Mouse (Mus musculus) stomach, embryonic 15.5 days (tissue): ENCODE data around the gene Itga3. TPM values are rescaled to one million over a fixed set of nuclear protein-coding genes. Genes with fewer than 3 reads are reported as not detected.
A peak's percentile ranks its signal among the peaks of the same experiment; 100 is the strongest.

Experiments
- ATAC-seq: fragments of 200-750 bp; cut with Nextera tagmentation; 2 replicates; pipeline ENCODE4 v1.8.0; 2017; ENCODE audit warnings: low read depth, moderate number of reproducible peaks, moderate TSS enrichment; ENCODE audit not compliant: insufficient read depth, low FRiP score
- H3K27ac ChIP-seq: fragments of 300-500 bp; sonication (generic); 2 replicates; pipeline ENCODE4 v1.5.1; 2015; ENCODE audit warnings: mild to moderate bottlenecking, inconsistent platforms
- H3K27me3 ChIP-seq: fragments of 300-500 bp; sonication (generic); replicated peaks from 2 replicates; pipeline ENCODE4 v1.6.1; 2015; ENCODE audit warnings: inconsistent platforms
- H3K36me3 ChIP-seq: fragments of 300-500 bp; sonication (generic); 2 replicates; pipeline ENCODE4 v1.6.1; 2015; ENCODE audit warnings: inconsistent platforms
- H3K4me1 ChIP-seq: fragments of 300-500 bp; sonication (generic); 2 replicates; pipeline ENCODE4 v1.6.1; 2015; ENCODE audit warnings: inconsistent platforms
- H3K4me2 ChIP-seq: fragments of 300-500 bp; sonication (generic); 2 replicates; pipeline ENCODE4 v1.6.1; 2015; ENCODE audit warnings: mild to moderate bottlenecking, inconsistent platforms
- H3K4me3 ChIP-seq: fragments of 300-500 bp; sonication (generic); replicated peaks from 2 replicates; pipeline ENCODE4 v1.5.1; 2015; ENCODE audit warnings: inconsistent platforms
- H3K9ac ChIP-seq: fragments of 300-500 bp; sonication (generic); 2 replicates; pipeline ENCODE4 v1.6.1; 2015; ENCODE audit warnings: inconsistent platforms
- H3K9me3 ChIP-seq: fragments of 300-500 bp; sonication (generic); 2 replicates; pipeline ENCODE4 v1.6.1; 2016; ENCODE audit warnings: inconsistent platforms
- WGBS: fragments of 180-500 bp; shearing (Covaris S2); methylation state at CpG from one replicate; pipeline ENCODE4 v1.1.7; 2015; 5-methylcytosine and 5-hydroxymethylcytosine counted together
- polyA plus RNA-seq: library from polyadenylated mRNA; unstranded; fragments of >200 nt; fragmentation: Nextera tagmentation; extraction: Ambion mirVana; gene quantifications from 2 replicates; pipeline ENCODE4 v1.2.1, GENCODE M21; 2015

Itga3 gene
- polyA plus RNA-seq, 1 experiment from 2014 or later, result 24.1 TPM

DNA sequence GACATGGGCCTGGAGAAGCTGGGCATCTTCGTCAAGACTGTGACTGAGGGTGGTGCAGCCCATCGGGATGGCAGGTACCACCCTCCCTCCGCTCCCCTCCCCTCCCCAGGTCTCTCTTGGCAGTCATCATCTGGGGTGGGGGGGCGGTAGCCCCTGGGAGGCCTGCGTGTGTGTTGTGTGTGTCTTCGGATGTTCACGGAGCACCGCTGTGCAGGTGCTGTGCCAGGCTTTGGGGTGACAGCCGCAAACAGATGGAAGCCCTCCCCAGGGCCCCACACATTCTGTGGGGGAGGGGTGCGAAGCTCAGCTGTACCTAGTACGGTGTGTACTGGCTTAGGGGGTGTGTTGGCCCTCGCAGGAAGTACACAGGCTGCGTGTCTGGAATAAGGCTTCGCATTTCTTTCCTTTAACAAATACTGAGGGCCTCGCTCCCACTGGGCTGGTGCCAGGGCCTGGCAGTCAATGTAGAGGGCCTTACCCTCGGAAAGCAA is 78.5 kb downstream of the Itga3 start:
- no peaks in the 10 kb centered on the region for H3K9me3 ChIP-seq
- H3K4me2 ChIP-seq, result peak overlapping the region; percentile 6; the same call in 1 of the 2 replicates
- ATAC-seq, result 0 out of 2 replicates have a peak, but pooled peaks have one; percentile 7
- 73% methylated on average over 16 of the region's 16 CpGs for WGBS
- no peaks in the 10 kb centered on the region for H3K27me3 ChIP-seq
- H3K27ac ChIP-seq, result no peak overlapping the region
- no peak overlapping the region for H3K4me3 ChIP-seq
- peaks cover 55% of the 10 kb centered on the region for H3K4me1 ChIP-seq
- H3K9ac ChIP-seq, result no peak overlapping the region
- peaks cover 44% of the 10 kb centered on the region for H3K36me3 ChIP-seq

DNA sequence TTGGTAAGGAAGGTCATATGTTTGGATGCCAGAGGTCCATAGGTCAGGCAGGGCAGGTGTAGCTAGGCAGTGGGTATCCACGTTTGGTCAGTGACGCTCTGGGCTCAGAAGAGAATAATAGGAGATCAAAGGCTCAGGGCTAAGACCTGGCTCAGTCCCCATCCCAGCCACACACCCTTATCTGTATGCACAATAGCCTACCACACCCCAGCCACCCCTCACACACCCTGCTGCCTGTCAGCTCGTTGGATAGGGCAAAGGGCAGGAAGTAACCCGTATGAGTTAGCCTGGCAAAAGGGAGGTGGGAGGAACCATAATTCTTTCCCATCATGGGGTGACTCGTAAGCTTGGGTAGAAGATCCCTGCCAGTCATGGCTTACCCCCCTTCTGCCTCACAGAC is 79.0 kb downstream of the Itga3 start:
- Histone ChIP-seq H3K36me3 (peaks cover 39% of the 10 kb centered on the region), H3K27ac (no peak overlapping the region), H3K9me3 (no peaks in the 10 kb centered on the region), H3K4me2 (no peak overlapping the region), H3K9ac (no peak overlapping the region), H3K4me3 (no peak overlapping the region), H3K27me3 (no peaks in the 10 kb centered on the region), H3K4me1 (peaks cover 60% of the 10 kb centered on the region)
- ATAC-seq, result peak; percentile 70
- 44% methylated on average over 5 of the region's 5 CpGs for WGBS

DNA sequence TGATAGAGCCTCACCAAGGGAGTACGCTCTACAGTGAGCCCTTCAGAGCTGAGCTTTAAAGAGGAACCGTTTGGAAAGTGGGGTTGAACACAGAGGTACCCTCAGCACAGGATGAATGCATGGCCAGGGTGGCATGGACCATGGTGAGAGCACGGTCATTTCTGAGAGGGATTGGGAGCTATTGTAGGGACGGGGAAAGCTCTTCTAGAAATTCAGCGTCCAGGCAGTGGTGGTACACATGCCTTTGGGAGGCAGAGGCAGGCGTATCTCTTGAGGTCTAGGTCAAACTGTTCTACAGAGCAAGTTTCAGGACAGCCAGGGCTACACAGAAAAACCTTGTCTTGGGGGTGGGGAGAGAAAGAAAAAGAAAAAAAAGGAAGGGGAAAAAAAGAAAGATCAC is 79.6 kb downstream of the Itga3 start:
- Histone ChIP-seq H3K9me3 (no peaks in the 10 kb centered on the region), H3K9ac (no peak overlapping the region), H3K27ac (no peak overlapping the region), H3K4me2 (no peak overlapping the region), H3K27me3 (no peaks in the 10 kb centered on the region), H3K4me1 (peaks cover 66% of the 10 kb centered on the region), H3K36me3 (peaks cover 34% of the 10 kb centered on the region), H3K4me3 (no peak overlapping the region)
- ATAC-seq, result no peak
- 91% methylated on average over 6 of the region's 6 CpGs for WGBS

GRCm38 (mm10) chr11:94996101-94996500 is 80.5 kb downstream of the Itga3 start:
- H3K36me3 ChIP-seq, result peaks cover 27% of the 10 kb centered on the region
- no peak for ATAC-seq
- H3K9me3 ChIP-seq, result no peaks in the 10 kb centered on the region

DNA sequence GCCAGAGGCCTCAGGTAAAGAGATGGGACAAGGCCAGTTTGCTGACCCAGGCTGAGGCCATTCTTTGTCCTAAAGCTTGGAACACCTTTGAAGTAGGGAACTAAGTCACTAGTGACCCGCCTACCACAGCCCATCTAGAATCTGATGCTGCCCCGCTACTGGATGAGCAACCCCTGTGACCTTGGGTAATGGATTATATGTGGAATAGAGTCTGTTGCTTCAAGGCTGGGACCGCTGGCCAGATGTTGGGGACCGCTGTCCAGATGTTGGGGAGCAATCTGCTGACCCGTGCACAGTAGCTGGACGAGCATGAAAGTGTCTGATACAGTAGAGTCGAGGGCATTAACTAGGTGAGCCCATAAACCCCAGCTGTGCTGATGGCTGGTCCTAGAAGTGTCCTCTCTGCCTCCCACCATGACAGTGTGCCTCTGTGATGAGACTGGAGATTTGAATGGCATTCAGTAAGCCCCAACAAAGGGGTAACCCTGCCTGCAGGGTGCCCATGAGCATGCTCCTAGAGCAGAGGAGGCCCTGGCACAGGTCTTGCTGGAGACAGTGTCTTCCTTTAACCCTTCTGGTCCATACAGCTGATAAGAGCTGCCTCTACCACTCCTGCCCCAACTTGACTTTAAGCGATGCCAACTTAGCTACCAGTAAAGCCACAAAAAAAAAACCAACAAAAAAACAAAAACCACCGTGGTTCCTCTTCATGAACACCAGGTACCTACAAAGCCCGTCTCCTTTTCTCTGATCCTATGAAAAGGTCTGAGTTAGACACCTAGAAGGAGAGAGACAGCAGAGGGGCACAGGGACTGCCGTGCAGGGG is 81.4 kb downstream of the Itga3 start:
- H3K4me1 ChIP-seq, result peaks cover 63% of the 10 kb centered on the region
- H3K36me3 ChIP-seq, result peaks cover 26% of the 10 kb centered on the region
- peak overlapping the region; percentile 92 for H3K4me2 ChIP-seq
- no peak for ATAC-seq
- H3K9me3 ChIP-seq, result no peaks in the 10 kb centered on the region
- no peaks in the 10 kb centered on the region for H3K27me3 ChIP-seq
- H3K27ac ChIP-seq, result no peak overlapping the region
- WGBS, result 72% methylated on average over 11 of the region's 11 CpGs
- H3K4me3 ChIP-seq, result peak overlapping the region; percentile 90; the same call in 1 of the 2 replicates
- H3K9ac ChIP-seq, result no peak overlapping the region

More at GRCm38 (mm10) chr11:94996101-94996500, 80.5 kb downstream of the Itga3 start:
- H3K4me3 ChIP-seq, result no peak overlapping the region
- H3K27me3 ChIP-seq, result no peaks in the 10 kb centered on the region
- 0 out of 2 replicates have a peak overlapping the region, but pooled peaks have one; percentile 12 for H3K4me2 ChIP-seq
- H3K27ac ChIP-seq, result no peak overlapping the region
- peaks cover 67% of the 10 kb centered on the region for H3K4me1 ChIP-seq
- no peak overlapping the region for H3K9ac ChIP-seq
- 83% methylated on average over 8 of the region's 8 CpGs for WGBS

Other genes starting within 250 kb of the Itga3 start
- gene Col1a1, start 140.6 kb downstream of the Itga3 start, polyA plus RNA-seq, result 1,375 and 1,459 TPM in 2 replicates
- not detected in 2 replicates for gene Hils1, start 109.2 kb downstream of the Itga3 start, polyA plus RNA-seq
- 0.17 and 0.27 TPM in 2 replicates for gene Sgca, start 100.5 kb downstream of the Itga3 start, polyA plus RNA-seq
- gene Ppp1r9b, start 85.8 kb downstream of the Itga3 start, polyA plus RNA-seq, result 10.3 TPM in 2 replicates
- gene Samd14, start 66.9 kb downstream of the Itga3 start, polyA plus RNA-seq, result 19.8 and 21.1 TPM in 2 replicates
- gene Pdk2, start 35.4 kb downstream of the Itga3 start, polyA plus RNA-seq, result 30.2 and 35.1 TPM in 2 replicates
- gene Dlx3, start 43.3 kb upstream of the Itga3 start, polyA plus RNA-seq, result 1.9 and 2.0 TPM in 2 replicates
- gene Dlx4, start 69.5 kb upstream of the Itga3 start, polyA plus RNA-seq, result 0.46 and 0.58 TPM in 2 replicates
- 0.10 and 0.14 TPM in 2 replicates for gene Tac4, start 184.7 kb upstream of the Itga3 start, polyA plus RNA-seq
- 57.1 and 62.3 TPM in 2 replicates for gene Kat7, start 233.4 kb upstream of the Itga3 start, polyA plus RNA-seq